Mouse (Mus musculus): ENCODE data around the gene Fcho1.

Fcho1 gene

GRCm38 (mm10) chr8:71682832-71683231 is 42.7 kb downstream of the Fcho1 start:
- DNase-seq (ENCODE audit: low spot score): no peak

- DNase-seq (ENCODE audit: low spot score): no peak
Observed at GRCm38 (mm10) chr8:71681369-71681915, 44.1 kb downstream of the Fcho1 start.

GRCm38 (mm10) chr8:71680471-71680870 is 45.0 kb downstream of the Fcho1 start:
- DNase-seq (ENCODE audit: low spot score): no peak

- DNase-seq (ENCODE audit: low spot score): no peak
Observed at GRCm38 (mm10) chr8:71679550-71680168, 45.9 kb downstream of the Fcho1 start.

- no peak for DNase-seq (ENCODE audit: low spot score)
Observed at GRCm38 (mm10) chr8:71679116-71679515, 46.4 kb downstream of the Fcho1 start.

- no peak for DNase-seq (ENCODE audit: low spot score)
Observed at GRCm38 (mm10) chr8:71678216-71678615, 47.3 kb downstream of the Fcho1 start.

GRCm38 (mm10) chr8:71677555-71677954 is 48.0 kb downstream of the Fcho1 start:
- no peak for DNase-seq (ENCODE audit: low spot score)

- no peak for DNase-seq (ENCODE audit: low spot score)
Observed at GRCm38 (mm10) chr8:71676803-71677202, 48.7 kb downstream of the Fcho1 start.

GRCm38 (mm10) chr8:71676020-71676741 is 49.3 kb downstream of the Fcho1 start, which contains the start of gene Jak3:
Jak3 (plus strand) TSS chr8:71676296.
- DNase-seq (ENCODE audit: low spot score): peak; percentile 72

- DNase-seq (ENCODE audit: low spot score): no peak
Observed at GRCm38 (mm10) chr8:71675456-71676019, 50.0 kb downstream of the Fcho1 start.

GRCm38 (mm10) chr8:71674071-71674470 is 51.4 kb downstream of the Fcho1 start:
- DNase-seq (ENCODE audit: low spot score): no peak

GRCm38 (mm10) chr8:71672168-71672735 is 53.3 kb downstream of the Fcho1 start:
- no peak for DNase-seq (ENCODE audit: low spot score)

GRCm38 (mm10) chr8:71671549-71671965 is 54.0 kb downstream of the Fcho1 start, which contains the start of gene Unc13a:
Unc13a (minus strand) TSS chr8:71671757.
- DNase-seq (ENCODE audit: low spot score): peak; percentile 92

GRCm38 (mm10) chr8:71670621-71671548 is 54.6 kb downstream of the Fcho1 start:
- DNase-seq (ENCODE audit: low spot score): peak; percentile 82

- DNase-seq (ENCODE audit: low spot score): no peak
Observed at GRCm38 (mm10) chr8:71670198-71670597, 55.3 kb downstream of the Fcho1 start.

GRCm38 (mm10) chr8:71668220-71668975 is 57.1 kb downstream of the Fcho1 start:
- DNase-seq (ENCODE audit: low spot score): no peak

GRCm38 (mm10) chr8:71667256-71667655 is 58.3 kb downstream of the Fcho1 start:
- DNase-seq (ENCODE audit: low spot score): no peak

- DNase-seq (ENCODE audit: low spot score): no peak
Observed at GRCm38 (mm10) chr8:71666855-71667254, 58.7 kb downstream of the Fcho1 start.

GRCm38 (mm10) chr8:71665331-71666130 is 60.0 kb downstream of the Fcho1 start:
- DNase-seq (ENCODE audit: low spot score): peak; percentile 88

All from retina, embryonic 14.5 days (tissue).